9 mouse cellular contexts compared by ENCODE assay signal in genomic region chr7:113048097-113048795, GRCm38 (mm10).
DNase-seq lines count a peak whose midpoint lies in the region; ATAC-seq lines count a peak whose summit lies in the region.
"Had no signal": no experiment of that assay in that cellular context is flagged by ENCODE, and none has a peak within 500 bp of the region (broad histone marks: within the 10 kb centered on the region; RNA-seq: fewer than 3 reads in every experiment).

No protein-coding gene starts in this region.

- no peaks in the 10 kb centered on the region for H3K36me3 ChIP-seq in hindbrain, embryonic 16.5 days (ENCODE audit: control insufficient read depth, insufficient read depth, low read length)
- H3K36me3 ChIP-seq in midbrain, embryonic 10.5 days = no peaks in the 10 kb centered on the region

- peak overlapping the region; percentile 9; the same call in 1 of the 2 replicates for H3K27ac ChIP-seq in hindbrain, embryonic 16.5 days (ENCODE audit: low read depth, low read length)
- peak overlapping the region; percentile 46; the same call in 1 of the 2 replicates for H3K27ac ChIP-seq in midbrain, embryonic 10.5 days (replicated peaks)

- DNase-seq in left cerebral cortex, postnatal 10 days (ENCODE audit: extremely low spot score in 1 of 2, low spot score in 2 of 2) = peak; percentile 7 to 40
- no peak for DNase-seq in left cerebral cortex, postnatal 36 days (ENCODE audit: low spot score in 2 of 2)
- DNase-seq in embryo, embryonic 11.5 days (ENCODE audit: low read depth, low spot score) = peak; percentile 20
- no peak for DNase-seq in midbrain, embryonic 10.5 days (ENCODE audit: low spot score)
- DNase-seq in testis, postnatal 14 days (ENCODE audit: low spot score) = peak; percentile 65
- DNase-seq in urinary bladder, adult 18-20 months (ENCODE audit: low spot score in 2 of 2) = no peak

- peak; percentile 90 for ATAC-seq in hindbrain, embryonic 16.5 days
- ATAC-seq in monocyte, adult 5-6 weeks (replicated peaks; ENCODE audit: insufficient number of reproducible peaks, low FRiP score, low TSS enrichment, poor library complexity, severe bottlenecking) = no peak

- H3K4me1 ChIP-seq in hindbrain, embryonic 16.5 days (ENCODE audit: control insufficient read depth, insufficient read depth, low read depth, low read length) = no peaks in the 10 kb centered on the region
- H3K4me1 ChIP-seq in midbrain, embryonic 10.5 days = peaks cover 21% of the 10 kb centered on the region

- WGBS in hindbrain, embryonic 16.5 days = 40% methylated on average over 4 of the region's 4 CpGs
- 66% methylated on average over 4 of the region's 4 CpGs for WGBS in midbrain, embryonic 10.5 days

- no peak overlapping the region for H3K4me3 ChIP-seq in hindbrain, embryonic 16.5 days (ENCODE audit: low read length)
- H3K4me3 ChIP-seq in midbrain, embryonic 10.5 days = no peak overlapping the region
- H3K4me3 ChIP-seq: myocyte had no signal

- no peaks in the 10 kb centered on the region for H3K27me3 ChIP-seq in hindbrain, embryonic 16.5 days (replicated peaks; ENCODE audit: control insufficient read depth, insufficient read depth, low read length)
- H3K27me3 ChIP-seq in midbrain, embryonic 10.5 days (ENCODE audit: low read depth, poor library complexity, severe bottlenecking) = no peaks in the 10 kb centered on the region

- no peaks in the 10 kb centered on the region for H3K9me3 ChIP-seq in hindbrain, embryonic 16.5 days (ENCODE audit: control insufficient read depth, low read length)
- no peaks in the 10 kb centered on the region for H3K9me3 ChIP-seq in midbrain, embryonic 10.5 days (replicated peaks)

- intact Hi-C loops in left cerebral cortex, postnatal 10 days (cut with DNase I) = no loop called here
- intact Hi-C loops in left cerebral cortex, postnatal 36 days (cut with DNase I) = no loop called here

- H3K9ac ChIP-seq in hindbrain, embryonic 16.5 days (ENCODE audit: low read depth, low read length) = no peak overlapping the region

- no peak overlapping the region for H3K4me2 ChIP-seq in hindbrain, embryonic 16.5 days (ENCODE audit: low read length)

Comparison
In these comparisons a context has a peak if more than half of its experiments do, and no peak if none do; other contexts are left out.
1. DNase-seq: peak in left cerebral cortex, postnatal 10 days (2 of 2), embryo, embryonic 11.5 days (single experiment) and testis, postnatal 14 days (single experiment); none in left cerebral cortex, postnatal 36 days (0 of 2), midbrain, embryonic 10.5 days (single experiment) and urinary bladder, adult 18-20 months (0 of 2).